Mouse (Mus musculus) embryonic facial prominence, embryonic 11.5 days (tissue): ENCODE data around the gene Rasgef1b. TPM values are rescaled to one million over a fixed set of nuclear protein-coding genes. Genes with fewer than 3 reads are reported as not detected.

Experiments
- ATAC-seq: fragments of 200-750 bp; cut with Nextera tagmentation; replicated peaks from 2 replicates; pipeline ENCODE4 v1.8.0; 2017; ENCODE audit warnings: low read depth; ENCODE audit not compliant: insufficient number of reproducible peaks, low FRiP score, low TSS enrichment
- DNase-seq: peaks from one replicate; pipeline ENCODE4 v3.0.0-alpha.2; 2015; ENCODE audit warnings: low spot score
- H3K27ac ChIP-seq: fragments of 300-500 bp; sonication (generic); replicated peaks from 2 replicates; pipeline ENCODE4 v1.5.1; 2014; ENCODE audit warnings: mild to moderate bottlenecking, low read depth, low read length, control low read depth
- H3K27me3 ChIP-seq: fragments of 300-500 bp; sonication (generic); 2 replicates; pipeline ENCODE4 v1.6.1; 2014; ENCODE audit warnings: mild to moderate bottlenecking, low read length, moderate library complexity, mixed read lengths; ENCODE audit not compliant: control insufficient read depth, insufficient read depth
- H3K36me3 ChIP-seq: fragments of 300-500 bp; sonication (generic); replicated peaks from 2 replicates; pipeline ENCODE4 v1.6.1; 2014; ENCODE audit warnings: low read depth, mild to moderate bottlenecking, low read length, moderate library complexity, mixed read lengths; ENCODE audit not compliant: control insufficient read depth, insufficient read depth
- H3K4me1 ChIP-seq: fragments of 300-500 bp; sonication (generic); 2 replicates; pipeline ENCODE4 v1.6.1; 2014; ENCODE audit warnings: low read length, mixed read lengths; ENCODE audit not compliant: control insufficient read depth, insufficient read depth
- H3K4me2 ChIP-seq: fragments of 300-500 bp; sonication (generic); 2 replicates; pipeline ENCODE4 v1.6.1; 2014; ENCODE audit warnings: low read depth, mild to moderate bottlenecking, control low read depth, low read length, moderate library complexity
- H3K4me3 ChIP-seq: fragments of 300-500 bp; sonication (generic); 2 replicates; pipeline ENCODE4 v1.5.1; 2014; ENCODE audit warnings: low read depth, low read length, control low read depth
- H3K9ac ChIP-seq: fragments of 300-500 bp; sonication (generic); replicated peaks from 2 replicates; pipeline ENCODE4 v1.6.1; 2014; ENCODE audit warnings: mild to moderate bottlenecking, control low read depth, low read length
- H3K9me3 ChIP-seq: fragments of 300-500 bp; sonication (generic); replicated peaks from 2 replicates; pipeline ENCODE4 v1.6.1; 2016; ENCODE audit warnings: mild to moderate bottlenecking, low read length, inconsistent platforms, mixed read lengths; ENCODE audit not compliant: control insufficient read depth
- WGBS: fragments of 180-500 bp; shearing (Covaris S2); extraction: QIAGEN DNeasy Blood & Tissue Kit; methylation state at CpG from one replicate; pipeline ENCODE4 v1.1.7; 2014; 5-methylcytosine and 5-hydroxymethylcytosine counted together
- polyA plus RNA-seq: library from polyadenylated mRNA; unstranded; fragments of >200 nt; fragmentation: Nextera tagmentation; extraction: Ambion mirVana; gene quantifications from 2 replicates; pipeline ENCODE4 v1.2.1, GENCODE M21; 2014

Gene Rasgef1b
- polyA plus RNA-seq, 1 experiment from 2014 or later: 14.2 TPM

DNA sequence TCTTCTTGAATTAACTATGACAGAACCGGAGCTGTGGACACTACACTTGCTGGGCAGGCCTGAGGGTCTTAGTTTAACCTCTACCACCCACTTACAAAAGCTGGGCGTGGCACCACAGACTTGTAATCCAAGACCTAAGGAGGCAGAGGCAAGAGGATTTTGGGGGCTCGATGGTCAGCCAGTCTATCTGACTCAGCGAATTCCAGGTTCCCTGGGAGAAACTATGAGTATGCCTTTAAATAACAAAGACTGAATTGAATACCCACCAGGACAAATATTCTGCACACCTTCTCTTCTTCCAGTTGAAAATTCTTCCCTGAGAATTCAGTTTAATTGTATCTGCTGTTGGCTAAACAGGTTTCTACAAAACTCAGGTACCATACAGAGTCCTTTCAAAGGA lies 440.6 kb downstream of the Rasgef1b start:
- H3K9ac ChIP-seq: no peak overlapping the region
- H3K27ac ChIP-seq: no peak overlapping the region
- H3K27me3 ChIP-seq: no peaks in the 10 kb centered on the region
- H3K36me3 ChIP-seq: no peaks in the 10 kb centered on the region
- WGBS: 77% methylated on average over 4 of the region's 4 CpGs
- DNase-seq: no peak
- ATAC-seq: no peak
- no peak overlapping the region for H3K4me2 ChIP-seq
- no peaks in the 10 kb centered on the region for H3K4me1 ChIP-seq
- H3K4me3 ChIP-seq: no peak overlapping the region
- H3K9me3 ChIP-seq: no peaks in the 10 kb centered on the region

DNA sequence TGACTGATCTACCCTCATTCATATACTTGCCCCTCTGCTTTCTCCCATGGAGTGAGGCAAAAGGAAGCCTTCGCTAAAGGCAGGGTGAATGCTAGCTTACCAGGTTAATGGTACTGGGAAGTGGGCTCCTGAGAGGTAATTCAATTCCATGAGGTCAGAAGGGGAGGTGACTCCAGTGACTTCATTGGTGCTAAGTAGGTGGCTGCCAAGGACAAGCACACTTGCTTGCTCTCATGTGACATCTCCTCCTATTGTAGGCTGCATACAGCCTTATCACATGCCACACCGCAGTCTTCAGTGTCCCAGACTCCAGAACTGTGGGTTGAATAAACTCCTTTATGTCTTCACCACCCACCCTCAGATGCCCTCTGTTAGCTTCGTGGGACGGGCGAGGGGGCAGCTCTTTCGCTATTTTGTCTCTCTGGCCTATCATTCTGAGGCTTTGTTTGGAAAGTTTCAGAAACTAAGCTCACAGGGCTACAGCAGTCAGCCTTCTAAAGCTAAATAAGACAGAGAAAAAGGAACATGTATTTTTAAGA lies 441.1 kb downstream of the Rasgef1b start:
- no peak overlapping the region for H3K4me2 ChIP-seq
- no peaks in the 10 kb centered on the region for H3K9me3 ChIP-seq
- ATAC-seq (no peak), DNase-seq (no peak)
- H3K27ac ChIP-seq: no peak overlapping the region
- WGBS: 92% methylated on average over 6 of the region's 6 CpGs
- no peak overlapping the region for H3K9ac ChIP-seq
- no peaks in the 10 kb centered on the region for H3K27me3 ChIP-seq
- no peaks in the 10 kb centered on the region for H3K36me3 ChIP-seq
- H3K4me1 ChIP-seq: no peaks in the 10 kb centered on the region
- no peak overlapping the region for H3K4me3 ChIP-seq

DNA sequence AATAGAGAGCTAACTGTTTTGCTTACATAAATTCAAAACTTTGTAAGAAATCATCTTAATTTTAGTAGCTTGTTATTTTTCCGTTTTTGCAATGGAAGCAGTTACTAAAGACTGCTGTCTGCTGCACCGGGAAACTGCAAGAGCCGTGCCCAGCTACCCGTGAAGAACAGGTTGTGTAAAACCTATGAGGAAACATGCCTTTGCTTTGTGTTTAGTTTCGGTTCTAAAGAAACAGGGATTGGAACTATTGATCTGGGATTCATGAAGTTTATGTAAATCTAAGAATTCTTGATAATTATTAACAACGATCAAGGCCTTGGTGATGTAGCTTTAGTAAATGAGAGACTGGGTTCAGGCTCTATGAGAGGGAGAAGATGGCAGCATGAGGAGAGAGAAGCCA lies 442.3 kb downstream of the Rasgef1b start:
- Histone ChIP-seq H3K4me1 (no peaks in the 10 kb centered on the region), H3K4me2 (no peak overlapping the region), H3K4me3 (no peak overlapping the region), H3K27me3 (no peaks in the 10 kb centered on the region), H3K36me3 (no peaks in the 10 kb centered on the region), H3K9me3 (no peaks in the 10 kb centered on the region), H3K9ac (no peak overlapping the region), H3K27ac (no peak overlapping the region)
- DNase-seq (no peak), ATAC-seq (no peak)
- whole genome bisulfite sequencing: 90% methylated on average over 6 of the region's 6 CpGs

DNA sequence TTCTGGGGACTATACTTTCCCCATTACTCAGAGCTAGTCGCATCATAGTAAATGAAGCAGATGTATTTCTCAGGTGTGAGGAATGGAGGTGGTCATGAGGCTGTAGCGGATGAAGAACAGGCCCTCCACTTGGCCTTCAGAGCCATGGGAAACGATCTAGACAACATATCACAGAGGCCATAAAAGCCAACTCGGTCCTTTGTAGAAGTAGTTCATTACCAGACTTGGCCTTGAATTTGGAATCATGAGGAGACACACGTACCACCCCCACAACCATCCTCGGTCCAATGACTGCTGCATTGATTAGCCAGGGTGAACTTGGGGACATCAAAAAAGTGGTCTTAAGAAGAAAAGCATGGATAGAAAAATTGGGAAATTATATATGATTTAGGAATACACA lies 442.8 kb downstream of the Rasgef1b start:
- Histone ChIP-seq H3K27me3 (no peaks in the 10 kb centered on the region), H3K4me2 (no peak overlapping the region), H3K4me3 (no peak overlapping the region), H3K9me3 (no peaks in the 10 kb centered on the region), H3K4me1 (no peaks in the 10 kb centered on the region), H3K36me3 (no peaks in the 10 kb centered on the region), H3K27ac (no peak overlapping the region), H3K9ac (no peak overlapping the region)
- no peak for ATAC-seq
- DNase-seq: no peak
- 90% methylated on average over 6 of the region's 6 CpGs for WGBS

DNA sequence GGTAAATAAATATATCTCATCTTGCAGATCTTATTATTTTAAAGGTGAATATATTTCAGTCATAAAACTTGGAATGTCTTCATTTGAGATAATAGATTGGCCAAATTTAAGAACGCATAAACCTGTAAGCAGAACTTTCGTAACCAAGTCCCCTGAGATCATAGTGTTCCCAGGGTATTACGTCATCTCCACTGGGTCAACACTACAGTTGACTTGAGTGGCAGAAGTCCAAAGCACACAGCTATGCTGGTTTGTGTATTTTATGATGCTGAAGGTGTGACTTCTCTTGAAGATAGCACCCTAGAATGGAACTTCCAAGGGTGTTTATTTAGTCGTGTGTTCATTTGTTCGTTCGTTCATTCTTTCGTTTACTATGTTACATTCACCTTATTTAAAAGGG lies 444.5 kb downstream of the Rasgef1b start:
- no peak for ATAC-seq
- Histone ChIP-seq H3K4me1 (no peaks in the 10 kb centered on the region), H3K27me3 (no peaks in the 10 kb centered on the region), H3K36me3 (no peaks in the 10 kb centered on the region), H3K27ac (no peak overlapping the region), H3K9ac (no peak overlapping the region), H3K4me2 (no peak overlapping the region), H3K4me3 (no peak overlapping the region), H3K9me3 (no peaks in the 10 kb centered on the region)
- no peak for DNase-seq
- WGBS: 94% methylated on average over 7 of the region's 7 CpGs

DNA sequence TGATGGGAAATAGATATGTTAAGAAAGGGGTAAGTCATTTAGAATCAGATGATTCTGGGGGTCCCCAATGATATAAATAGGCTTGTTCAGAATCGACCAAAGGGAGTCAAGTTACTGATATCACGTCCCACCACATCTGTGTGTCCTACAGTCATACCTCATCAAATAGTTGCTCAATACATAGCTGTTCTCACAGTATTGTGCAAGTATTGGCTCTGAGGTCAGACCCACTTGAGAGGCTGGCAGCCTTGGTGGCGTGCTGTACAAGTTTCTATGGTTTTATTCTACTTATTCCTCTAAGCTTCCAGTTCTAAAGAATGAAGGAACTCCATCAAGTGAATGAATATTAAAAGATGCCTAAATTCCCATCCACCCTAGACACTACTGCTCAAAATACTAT lies 445.2 kb downstream of the Rasgef1b start:
- Histone ChIP-seq H3K36me3 (no peaks in the 10 kb centered on the region), H3K4me3 (no peak overlapping the region), H3K27me3 (no peaks in the 10 kb centered on the region), H3K27ac (no peak overlapping the region), H3K9ac (no peak overlapping the region), H3K4me1 (no peaks in the 10 kb centered on the region), H3K4me2 (no peak overlapping the region), H3K9me3 (no peaks in the 10 kb centered on the region)
- no peak for ATAC-seq
- no peak for DNase-seq
- WGBS: 76% methylated on average over 3 of the region's 3 CpGs

DNA sequence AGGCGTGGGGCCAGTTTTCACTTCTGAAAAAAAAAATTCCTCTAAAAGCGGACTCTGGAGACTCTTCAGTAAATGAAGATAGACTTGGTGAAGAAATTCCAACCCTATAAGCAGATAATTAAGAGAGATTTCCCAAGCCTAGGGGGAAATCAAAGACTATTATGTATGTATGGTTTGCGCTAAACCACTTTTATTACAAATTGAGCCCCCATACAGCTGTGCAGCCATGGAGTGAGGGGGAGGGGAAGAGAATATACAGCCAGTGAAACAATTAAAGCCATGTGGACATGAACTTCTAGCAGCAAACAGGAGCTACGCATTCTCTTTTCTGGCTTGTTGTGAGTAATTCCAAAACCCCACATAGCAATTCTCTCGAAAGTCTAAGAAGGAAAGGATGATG lies 448.3 kb downstream of the Rasgef1b start:
- no peak overlapping the region for H3K4me2 ChIP-seq
- peak; percentile 58 for DNase-seq
- no peak for ATAC-seq
- no peaks in the 10 kb centered on the region for H3K9me3 ChIP-seq
- no peak overlapping the region for H3K27ac ChIP-seq
- no peaks in the 10 kb centered on the region for H3K4me1 ChIP-seq
- WGBS: 58% methylated on average over 5 of the region's 5 CpGs
- H3K36me3 ChIP-seq: no peaks in the 10 kb centered on the region
- H3K9ac ChIP-seq: no peak overlapping the region
- no peak overlapping the region for H3K4me3 ChIP-seq
- no peaks in the 10 kb centered on the region for H3K27me3 ChIP-seq

DNA sequence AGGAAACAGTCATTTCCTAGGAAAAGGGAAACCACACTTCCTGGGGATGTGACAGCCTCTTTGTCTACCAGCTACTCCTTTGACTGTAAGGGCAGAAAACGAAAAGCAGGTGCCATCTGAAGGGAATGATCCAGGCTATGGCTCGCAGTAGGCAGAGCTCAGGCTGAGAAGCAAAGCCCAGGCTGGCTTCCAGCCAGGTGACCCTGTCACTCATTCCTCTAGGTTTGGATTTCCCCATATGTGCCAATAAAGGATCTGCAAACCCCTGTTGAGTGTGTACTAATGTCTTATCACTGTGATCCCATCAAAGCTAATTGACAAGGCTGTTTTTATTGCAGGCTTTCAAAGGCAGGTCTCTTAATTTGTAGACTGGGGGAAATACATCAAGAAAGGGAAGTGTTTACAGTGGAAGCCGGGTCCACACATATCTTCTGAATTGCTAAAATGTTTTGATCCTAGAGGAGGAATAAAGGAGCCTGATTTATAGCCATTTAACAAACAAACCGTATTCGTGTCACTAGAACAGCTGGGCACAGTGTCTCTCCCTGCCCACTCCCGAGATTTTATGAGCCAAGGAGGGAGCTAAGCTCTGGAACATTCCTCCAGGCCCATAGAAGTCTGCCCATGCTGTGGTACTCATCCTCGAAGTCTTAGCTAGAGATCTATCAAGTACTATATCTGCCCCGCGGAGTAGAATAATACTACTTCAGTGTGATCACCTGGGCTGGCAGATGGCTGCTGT lies 449.7 kb downstream of the Rasgef1b start:
- no peak overlapping the region for H3K27ac ChIP-seq
- no peak for ATAC-seq
- WGBS: 74% methylated on average over 9 of the region's 9 CpGs

More for the DNA sequence above, 449.7 kb downstream of the Rasgef1b start:
- no peaks in the 10 kb centered on the region for H3K36me3 ChIP-seq
- peak; percentile 27 for DNase-seq
- no peak overlapping the region for H3K4me3 ChIP-seq
- H3K4me1 ChIP-seq: no peaks in the 10 kb centered on the region; the same call in 1 of the 2 replicates
- no peaks in the 10 kb centered on the region for H3K27me3 ChIP-seq
- no peak overlapping the region for H3K9ac ChIP-seq
- H3K4me2 ChIP-seq: no peak overlapping the region
- no peaks in the 10 kb centered on the region for H3K9me3 ChIP-seq
